Mouse (Mus musculus) spleen, adult 2 months (tissue): Measurements from ENCODE around the gene Gm20388.

Experiments
- CTCF ChIP-seq: fragments of 200-500 bp; IDR thresholded peaks from 2 replicates; pipeline ENCODE4 v1.5.1; 2011; ENCODE audit warnings: mild to moderate bottlenecking, inconsistent platforms; ENCODE audit not compliant: insufficient read depth, insufficient read length, insufficient replicate concordance; ENCODE audit errors: extremely low read depth
- POLR2A ChIP-seq: fragments of 200-500 bp; IDR thresholded peaks from 2 replicates; pipeline ENCODE4 v1.6.1; 2011; ENCODE audit warnings: low read depth, low read length, inconsistent platforms

- no peak for TF ChIP-seq POLR2A
- TF ChIP-seq CTCF, result no peak
Observed at GRCm38 (mm10) chr8:120777732-120778131, 867.1 kb downstream of the Gm20388 start.
